Mouse (Mus musculus): ENCODE results near the gene Vdr.
A peak's percentile ranks its signal among the peaks of the same experiment; 100 is the strongest.

DNA sequence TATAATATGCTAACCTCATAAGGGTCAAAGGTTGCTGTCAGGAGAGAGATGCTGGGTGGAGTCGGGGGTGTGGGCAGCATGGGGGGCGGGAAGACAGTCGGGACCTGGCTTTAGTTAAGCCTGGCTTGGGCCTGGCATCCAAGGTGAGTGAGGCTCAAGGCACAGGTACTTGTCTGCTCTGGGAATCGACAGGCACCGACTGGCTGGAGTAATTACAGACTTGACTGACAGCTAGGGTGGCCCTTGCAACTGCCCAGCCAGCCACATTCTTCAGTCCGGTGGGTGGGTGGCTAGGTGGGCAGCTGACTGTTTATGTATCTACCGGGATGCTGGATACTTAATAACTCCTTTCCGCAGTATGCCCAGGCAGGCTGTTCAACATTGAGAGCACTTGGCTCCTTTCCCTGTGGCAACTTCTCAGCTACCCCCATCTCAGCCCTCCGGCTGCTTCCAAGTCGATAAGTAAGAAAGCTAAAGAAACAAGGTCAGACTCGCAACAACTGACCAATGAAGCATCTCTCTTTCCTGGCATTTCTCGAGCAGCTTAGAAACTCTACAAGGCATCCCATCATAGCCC is 10.0 kb downstream of the Vdr start:
- TF ChIP-seq CTCF (IDR thresholded peaks at IDR 0.05; ENCODE audit: extremely low read depth, insufficient read length, insufficient replicate concordance, low read depth, low read length) (no peak), POLR2A (IDR thresholded peaks at IDR 0.05; ENCODE audit: low read depth, low read length) (peak; percentile 37; the same call in 1 of the 2 replicates)
